Mouse (Mus musculus): ENCODE data around the gene Spa17. TPM values are rescaled to one million over a fixed set of nuclear protein-coding genes. Genes with fewer than 3 reads are reported as not detected.

Gene Spa17
- polyA plus RNA-seq, 1 experiment from 2014 or later = 16.7 TPM

DNA sequence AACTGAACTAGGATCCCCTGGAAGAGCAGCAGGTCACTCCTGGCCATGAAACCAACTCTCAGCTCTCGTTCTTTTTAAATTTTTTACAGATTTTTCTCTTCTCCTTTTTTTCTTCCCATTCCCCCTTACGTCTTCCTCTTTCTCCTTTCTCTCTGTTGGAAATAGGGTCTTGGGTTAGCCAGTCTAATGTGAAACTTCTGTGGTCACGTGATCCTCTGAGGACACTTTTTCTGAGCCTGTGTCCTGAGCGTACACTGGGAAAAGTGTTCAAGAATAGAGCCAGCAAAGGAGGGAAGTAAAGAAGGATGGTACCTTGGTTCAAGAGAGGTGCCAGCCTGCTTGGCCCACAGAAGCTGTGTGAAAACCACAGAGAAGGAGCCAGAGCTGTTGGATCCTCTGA lies 23.1 kb downstream of the Spa17 start:
- Histone ChIP-seq H3K9me3 (ENCODE audit: control insufficient read depth, low read length) (no peaks in the 10 kb centered on the region; the same call in 1 of the 2 replicates), H3K4me1 (replicated peaks; ENCODE audit: control insufficient read depth, insufficient read depth, low read length) (no peaks in the 10 kb centered on the region), H3K4me2 (ENCODE audit: low read depth, low read length, severe bottlenecking) (no peak overlapping the region), H3K27me3 (ENCODE audit: control insufficient read depth, insufficient read depth, low read length) (no peaks in the 10 kb centered on the region), H3K27ac (ENCODE audit: low read depth, low read length) (no peak overlapping the region), H3K4me3 (ENCODE audit: low read depth, low read length) (no peak overlapping the region), H3K36me3 (ENCODE audit: control insufficient read depth, insufficient read depth, low read length) (no peaks in the 10 kb centered on the region), H3K9ac (ENCODE audit: low read length) (no peak overlapping the region)
- no peak for ATAC-seq (replicated peaks; ENCODE audit: low FRiP score)
- 85% methylated on average over 4 of the region's 4 CpGs for WGBS
- no peak for DNase-seq (ENCODE audit: low spot score)

DNA sequence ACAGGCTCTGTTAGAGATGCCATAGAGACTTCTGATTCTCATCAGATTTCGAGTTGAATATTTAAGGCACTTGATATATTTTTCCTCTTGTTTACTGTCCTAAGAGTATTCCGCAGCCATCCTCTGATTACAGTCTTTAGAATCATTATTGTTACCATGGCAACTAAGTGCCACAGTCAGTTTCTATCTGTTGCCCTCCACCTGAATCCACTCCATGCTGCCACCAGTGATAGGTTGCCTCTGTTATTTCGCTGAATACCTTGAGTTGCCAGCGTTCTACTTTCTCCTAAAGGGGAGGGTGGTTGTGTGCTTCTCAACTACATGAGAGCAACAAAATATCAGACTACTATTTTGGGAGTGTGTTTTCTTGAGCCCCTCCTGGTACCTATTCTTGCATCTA lies 26.8 kb downstream of the Spa17 start:
- DNase-seq (ENCODE audit: low spot score) = no peak
- H3K27ac ChIP-seq (ENCODE audit: low read depth, low read length) = no peak overlapping the region
- H3K4me3 ChIP-seq (ENCODE audit: low read depth, low read length) = no peak overlapping the region
- WGBS = 87% methylated on average over 4 of the region's 4 CpGs
- no peaks in the 10 kb centered on the region for H3K4me1 ChIP-seq (replicated peaks; ENCODE audit: control insufficient read depth, insufficient read depth, low read length)
- no peaks in the 10 kb centered on the region for H3K36me3 ChIP-seq (ENCODE audit: control insufficient read depth, insufficient read depth, low read length)
- ATAC-seq (replicated peaks; ENCODE audit: low FRiP score) = no peak
- H3K9me3 ChIP-seq (ENCODE audit: control insufficient read depth, low read length) = no peaks in the 10 kb centered on the region; the same call in 1 of the 2 replicates
- no peaks in the 10 kb centered on the region for H3K27me3 ChIP-seq (ENCODE audit: control insufficient read depth, insufficient read depth, low read length)
- H3K4me2 ChIP-seq (ENCODE audit: low read depth, low read length, severe bottlenecking) = no peak overlapping the region
- no peak overlapping the region for H3K9ac ChIP-seq (ENCODE audit: low read length)

DNA sequence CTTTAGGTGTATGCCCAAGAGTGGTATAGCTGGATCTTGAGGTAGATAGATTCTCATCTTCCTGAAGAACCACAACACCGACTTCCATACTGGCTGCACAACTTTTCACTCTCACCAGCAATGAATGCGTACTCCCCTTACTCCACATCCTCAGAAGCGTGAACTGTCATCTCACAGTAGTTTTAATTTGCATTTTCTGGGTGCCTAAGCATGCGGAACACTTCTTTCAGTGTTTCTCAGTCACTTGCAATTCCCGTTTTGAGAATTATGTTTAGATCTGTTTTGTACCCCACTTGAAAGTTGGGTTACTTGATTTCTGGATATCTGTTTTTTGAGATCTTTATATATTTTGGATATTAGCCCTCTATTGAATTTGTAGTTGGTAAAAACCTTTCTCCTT lies 29.9 kb downstream of the Spa17 start:
- H3K4me2 ChIP-seq (ENCODE audit: low read depth, low read length, severe bottlenecking) = no peak overlapping the region
- WGBS = 85% methylated on average over 5 of the region's 5 CpGs
- DNase-seq (ENCODE audit: low spot score) (no peak), ATAC-seq (replicated peaks; ENCODE audit: low FRiP score) (no peak)
- H3K36me3 ChIP-seq (ENCODE audit: control insufficient read depth, insufficient read depth, low read length) = no peaks in the 10 kb centered on the region
- no peaks in the 10 kb centered on the region for H3K4me1 ChIP-seq (replicated peaks; ENCODE audit: control insufficient read depth, insufficient read depth, low read length)
- no peaks in the 10 kb centered on the region for H3K27me3 ChIP-seq (ENCODE audit: control insufficient read depth, insufficient read depth, low read length)
- H3K27ac ChIP-seq (ENCODE audit: low read depth, low read length) = no peak overlapping the region
- no peaks in the 10 kb centered on the region for H3K9me3 ChIP-seq (ENCODE audit: control insufficient read depth, low read length)
- H3K4me3 ChIP-seq (ENCODE audit: low read depth, low read length) = no peak overlapping the region
- H3K9ac ChIP-seq (ENCODE audit: low read length) = no peak overlapping the region

DNA sequence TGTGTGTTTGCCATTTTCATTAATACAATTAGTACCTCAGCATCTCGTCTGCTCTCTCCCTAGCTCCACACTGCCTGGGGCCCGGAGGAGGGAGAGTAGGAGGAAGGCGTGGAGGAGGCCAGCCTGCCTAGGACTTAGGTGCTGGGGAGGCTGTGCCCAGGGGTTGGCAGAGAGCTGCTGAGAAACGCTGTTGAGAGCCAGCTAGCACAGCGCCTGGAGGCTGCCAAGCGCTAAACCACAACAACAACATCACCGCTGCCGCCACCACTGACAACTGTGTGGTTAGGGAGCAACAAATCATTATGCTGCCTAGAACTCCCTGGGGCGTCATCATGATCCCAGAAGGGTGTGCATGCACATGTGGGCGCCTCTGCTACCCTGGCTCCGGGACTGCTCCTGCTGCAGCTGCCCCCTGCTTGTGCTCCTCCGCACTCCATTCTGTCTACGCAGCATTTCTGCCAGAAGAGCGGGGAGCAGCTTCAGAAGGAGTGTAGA lies 37.0 kb downstream of the Spa17 start:
- DNase-seq (ENCODE audit: low spot score) (peak; percentile 53), ATAC-seq (replicated peaks; ENCODE audit: low FRiP score) (0 out of 2 replicates have a peak, but pooled peaks have one; percentile 27)
- Histone ChIP-seq H3K4me2 (ENCODE audit: low read depth, low read length, severe bottlenecking) (peak overlapping the region; percentile 5; the same call in 1 of the 2 replicates), H3K9me3 (ENCODE audit: control insufficient read depth, low read length) (no peaks in the 10 kb centered on the region), H3K36me3 (ENCODE audit: control insufficient read depth, insufficient read depth, low read length) (no peaks in the 10 kb centered on the region), H3K27me3 (ENCODE audit: control insufficient read depth, insufficient read depth, low read length) (no peaks in the 10 kb centered on the region), H3K4me3 (ENCODE audit: low read depth, low read length) (no peak overlapping the region), H3K9ac (ENCODE audit: low read length) (no peak overlapping the region), H3K4me1 (replicated peaks; ENCODE audit: control insufficient read depth, insufficient read depth, low read length) (no peaks in the 10 kb centered on the region), H3K27ac (ENCODE audit: low read depth, low read length) (0 out of 2 replicates have a peak overlapping the region, but pooled peaks have one; percentile 12)
- WGBS = 37% methylated on average over 14 of the region's 14 CpGs

DNA sequence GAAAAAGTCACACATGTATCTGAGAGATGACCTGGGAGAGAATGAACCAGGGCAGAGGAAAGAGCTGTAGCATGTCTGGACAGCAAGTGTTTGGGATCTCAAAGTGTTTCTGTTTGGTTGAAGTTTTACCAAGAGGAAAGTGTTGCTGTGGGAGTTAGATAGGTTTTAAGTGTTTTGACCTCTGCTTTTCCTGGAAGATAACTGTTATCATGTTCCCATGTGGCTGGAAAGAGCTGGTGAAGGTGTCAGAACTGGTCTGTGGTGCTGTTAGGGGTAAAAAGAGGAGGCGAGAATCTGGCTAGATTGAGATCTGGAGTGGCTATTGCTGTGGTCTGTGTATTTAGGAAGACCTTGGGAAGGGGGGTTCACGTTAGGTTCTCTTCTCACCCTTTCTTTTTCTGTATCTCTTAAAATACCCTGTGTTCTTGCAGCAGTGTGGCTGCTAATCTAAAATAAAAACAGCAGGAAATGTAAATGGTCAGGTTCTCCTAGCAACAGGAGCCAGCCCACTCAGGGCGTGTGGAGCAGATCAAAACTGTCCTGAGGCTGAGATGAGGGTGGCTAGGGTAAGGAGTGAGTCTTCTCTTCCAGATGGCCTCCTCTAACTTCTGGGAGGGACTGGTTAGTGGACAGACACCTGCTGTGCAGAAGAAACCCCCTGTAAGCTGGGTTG lies 41.2 kb downstream of the Spa17 start:
- Histone ChIP-seq H3K4me3 (ENCODE audit: low read depth, low read length) (no peak overlapping the region), H3K27ac (ENCODE audit: low read depth, low read length) (no peak overlapping the region), H3K4me1 (replicated peaks; ENCODE audit: control insufficient read depth, insufficient read depth, low read length) (no peaks in the 10 kb centered on the region), H3K36me3 (ENCODE audit: control insufficient read depth, insufficient read depth, low read length) (no peaks in the 10 kb centered on the region), H3K4me2 (ENCODE audit: low read depth, low read length, severe bottlenecking) (no peak overlapping the region), H3K27me3 (ENCODE audit: control insufficient read depth, insufficient read depth, low read length) (no peaks in the 10 kb centered on the region), H3K9me3 (ENCODE audit: control insufficient read depth, low read length) (no peaks in the 10 kb centered on the region), H3K9ac (ENCODE audit: low read length) (no peak overlapping the region)
- no peak for ATAC-seq (replicated peaks; ENCODE audit: low FRiP score)
- WGBS = 70% methylated on average over 3 of the region's 3 CpGs
- no peak for DNase-seq (ENCODE audit: low spot score)

DNA sequence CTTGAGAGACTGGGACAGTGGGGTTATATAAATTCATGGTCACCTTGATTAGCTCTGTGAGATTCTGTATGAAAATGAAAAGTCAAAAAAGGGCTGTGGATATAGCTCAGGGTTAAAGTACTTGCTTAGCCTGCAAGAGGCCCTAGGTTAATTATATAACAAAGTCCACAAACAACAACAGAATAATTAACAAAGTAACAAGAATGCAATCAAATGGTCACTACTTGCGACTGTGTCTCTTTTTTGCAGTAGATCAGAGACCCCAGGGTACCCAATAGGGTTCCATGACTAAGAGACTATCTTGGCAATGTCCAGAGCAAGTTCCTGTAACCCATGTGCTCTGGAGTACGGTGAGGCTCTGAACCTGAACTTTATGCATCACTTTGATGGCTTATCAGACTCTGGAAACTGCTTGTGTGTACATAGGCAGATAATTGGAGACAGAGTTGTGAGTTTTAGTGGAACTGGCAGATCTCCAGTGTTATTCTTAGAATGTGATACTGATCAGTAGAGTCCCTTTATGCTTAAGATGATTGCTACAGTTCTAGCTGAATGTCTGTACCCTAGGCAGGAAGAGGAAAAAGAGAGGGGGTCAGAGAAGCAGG lies 44.2 kb downstream of the Spa17 start:
- no peaks in the 10 kb centered on the region for H3K27me3 ChIP-seq (ENCODE audit: control insufficient read depth, insufficient read depth, low read length)
- WGBS = 82% methylated on average over 2 of the region's 2 CpGs
- H3K9me3 ChIP-seq (ENCODE audit: control insufficient read depth, low read length) = no peaks in the 10 kb centered on the region
- H3K4me3 ChIP-seq (ENCODE audit: low read depth, low read length) = no peak overlapping the region
- ATAC-seq (replicated peaks; ENCODE audit: low FRiP score) (no peak), DNase-seq (ENCODE audit: low spot score) (no peak)
- no peak overlapping the region for H3K4me2 ChIP-seq (ENCODE audit: low read depth, low read length, severe bottlenecking)
- H3K27ac ChIP-seq (ENCODE audit: low read depth, low read length) = no peak overlapping the region
- no peak overlapping the region for H3K9ac ChIP-seq (ENCODE audit: low read length)
- no peaks in the 10 kb centered on the region for H3K36me3 ChIP-seq (ENCODE audit: control insufficient read depth, insufficient read depth, low read length)
- H3K4me1 ChIP-seq (replicated peaks; ENCODE audit: control insufficient read depth, insufficient read depth, low read length) = no peaks in the 10 kb centered on the region

DNA sequence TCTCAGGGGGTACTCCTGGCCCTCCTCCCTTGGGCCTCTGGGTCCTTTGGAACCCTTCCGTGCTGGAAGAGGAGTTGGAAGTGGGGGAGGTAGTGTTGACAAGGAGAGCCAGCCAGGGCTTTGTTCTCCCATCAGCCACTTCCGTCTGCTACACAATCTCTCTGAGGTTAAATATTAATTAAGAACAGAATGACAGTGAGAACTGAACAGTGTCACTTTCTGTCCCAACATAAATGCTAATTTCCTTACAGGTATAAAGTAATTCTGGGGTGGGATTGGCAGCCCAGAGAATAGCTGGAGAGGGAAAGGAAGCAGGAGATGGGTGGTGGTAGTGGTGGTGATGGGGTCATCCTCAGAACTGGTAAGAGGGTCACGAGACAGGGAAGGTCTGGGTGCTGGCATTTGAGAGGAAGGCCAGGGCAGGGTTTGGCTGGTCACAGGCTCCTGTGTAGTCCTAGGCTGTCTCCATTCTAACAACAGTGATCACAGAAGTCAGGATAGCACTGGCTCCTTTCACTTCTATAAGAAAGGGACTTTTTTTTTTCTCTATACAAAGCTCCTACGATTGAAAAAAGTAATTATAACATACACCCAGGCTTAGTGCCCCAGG lies 44.8 kb downstream of the Spa17 start:
- Histone ChIP-seq H3K4me3 (ENCODE audit: low read depth, low read length) (no peak overlapping the region), H3K9ac (ENCODE audit: low read length) (no peak overlapping the region), H3K4me2 (ENCODE audit: low read depth, low read length, severe bottlenecking) (no peak overlapping the region), H3K36me3 (ENCODE audit: control insufficient read depth, insufficient read depth, low read length) (no peaks in the 10 kb centered on the region), H3K4me1 (replicated peaks; ENCODE audit: control insufficient read depth, insufficient read depth, low read length) (no peaks in the 10 kb centered on the region), H3K9me3 (ENCODE audit: control insufficient read depth, low read length) (no peaks in the 10 kb centered on the region), H3K27me3 (ENCODE audit: control insufficient read depth, insufficient read depth, low read length) (no peaks in the 10 kb centered on the region), H3K27ac (ENCODE audit: low read depth, low read length) (no peak overlapping the region)
- ATAC-seq (replicated peaks; ENCODE audit: low FRiP score) (no peak), DNase-seq (ENCODE audit: low spot score) (no peak)
- WGBS = 59% methylated on average over 4 of the region's 4 CpGs

DNA sequence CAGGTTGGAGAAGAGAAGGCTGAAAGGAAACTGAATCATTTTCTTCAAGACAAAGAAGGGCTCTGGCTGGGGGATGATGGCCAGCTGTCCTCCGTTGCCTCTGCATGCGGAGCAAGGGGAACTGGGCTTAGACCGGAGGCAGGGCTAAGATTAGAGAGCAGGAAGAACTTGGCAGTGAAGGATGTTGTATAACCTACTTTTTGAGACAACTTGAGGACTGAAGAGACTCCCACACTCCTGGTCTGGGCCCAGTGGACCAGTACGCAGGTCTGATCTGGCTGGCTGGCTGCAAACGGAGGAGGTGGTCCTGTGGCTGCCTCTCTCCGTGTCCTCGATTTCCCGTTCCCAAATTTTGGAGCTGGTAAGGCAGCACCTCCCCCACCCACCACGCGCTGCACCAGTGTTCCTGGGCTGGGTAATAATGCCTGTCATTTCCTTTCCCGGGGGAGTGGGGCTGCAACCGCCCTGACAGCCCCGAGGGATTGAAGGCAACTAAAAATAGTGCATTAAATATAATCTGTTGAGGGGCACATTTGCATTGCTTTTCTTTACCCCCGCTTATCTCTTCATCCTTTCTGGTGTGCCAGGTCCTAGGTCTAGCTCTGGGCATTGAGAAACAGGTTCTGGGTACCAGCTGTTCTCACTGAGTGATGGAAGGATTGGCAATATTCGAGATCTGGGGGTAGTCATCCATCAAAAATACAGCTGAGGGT lies 45.5 kb downstream of the Spa17 start:
- H3K9ac ChIP-seq (ENCODE audit: low read length) = no peak overlapping the region
- no peak overlapping the region for H3K27ac ChIP-seq (ENCODE audit: low read depth, low read length)
- no peaks in the 10 kb centered on the region for H3K4me1 ChIP-seq (replicated peaks; ENCODE audit: control insufficient read depth, insufficient read depth, low read length)
- DNase-seq (ENCODE audit: low spot score) (no peak), ATAC-seq (replicated peaks; ENCODE audit: low FRiP score) (no peak)
- WGBS = 59% methylated on average over 15 of the region's 15 CpGs
- no peaks in the 10 kb centered on the region for H3K36me3 ChIP-seq (ENCODE audit: control insufficient read depth, insufficient read depth, low read length)
- no peak overlapping the region for H3K4me3 ChIP-seq (ENCODE audit: low read depth, low read length)
- H3K9me3 ChIP-seq (ENCODE audit: control insufficient read depth, low read length) = no peaks in the 10 kb centered on the region
- no peaks in the 10 kb centered on the region for H3K27me3 ChIP-seq (ENCODE audit: control insufficient read depth, insufficient read depth, low read length)
- no peak overlapping the region for H3K4me2 ChIP-seq (ENCODE audit: low read depth, low read length, severe bottlenecking)

All from forebrain, embryonic 11.5 days (tissue).